Mouse (Mus musculus) liver, embryonic 15.5 days (tissue): ENCODE results near the gene Tdrd12. TPM values are rescaled to one million over a fixed set of nuclear protein-coding genes. Genes with fewer than 3 reads are reported as not detected.
"Not testable (repeated sequence)": the region's sequence is repeated elsewhere in the genome, so short reads cannot be mapped to it uniquely, and the experiment has no call there.

ENCODE experiments used
- ATAC-seq: fragments of 200-750 bp; cut with Nextera tagmentation; 2 replicates; pipeline ENCODE4 v1.8.0; 2017; ENCODE audit warnings: moderate number of reproducible peaks, mild to moderate bottlenecking, moderate library complexity; ENCODE audit not compliant: insufficient read depth
- H3K27ac ChIP-seq: fragments of 300-500 bp; sonication (generic); replicated peaks from 2 replicates; pipeline ENCODE4 v1.5.1; 2015; ENCODE audit warnings: mild to moderate bottlenecking, inconsistent platforms
- H3K27me3 ChIP-seq: fragments of 300-500 bp; sonication (generic); 2 replicates; pipeline ENCODE4 v1.6.1; 2015; ENCODE audit warnings: mild to moderate bottlenecking, inconsistent platforms
- H3K36me3 ChIP-seq: fragments of 300-500 bp; sonication (generic); replicated peaks from 2 replicates; pipeline ENCODE4 v1.6.1; 2015; ENCODE audit warnings: moderate library complexity, mild to moderate bottlenecking, inconsistent platforms
- H3K4me1 ChIP-seq: fragments of 300-500 bp; sonication (generic); replicated peaks from 2 replicates; pipeline ENCODE4 v1.6.1; 2015; ENCODE audit warnings: inconsistent platforms
- H3K4me2 ChIP-seq: fragments of 300-500 bp; sonication (generic); 2 replicates; pipeline ENCODE4 v1.6.1; 2015; ENCODE audit warnings: moderate library complexity, mild to moderate bottlenecking, inconsistent platforms
- H3K4me3 ChIP-seq: fragments of 300-500 bp; sonication (generic); replicated peaks from 2 replicates; pipeline ENCODE4 v1.5.1; 2015; ENCODE audit warnings: mild to moderate bottlenecking, inconsistent platforms
- H3K9ac ChIP-seq: fragments of 300-500 bp; sonication (generic); 2 replicates; pipeline ENCODE4 v1.6.1; 2015; ENCODE audit warnings: moderate library complexity, mild to moderate bottlenecking, inconsistent platforms
- H3K9me3 ChIP-seq: fragments of 300-500 bp; sonication (generic); replicated peaks from 2 replicates; pipeline ENCODE4 v1.6.1; 2016; ENCODE audit warnings: inconsistent platforms
- WGBS: fragments of 180-500 bp; shearing (Covaris S2); methylation state at CpG from one replicate; pipeline ENCODE4 v1.1.7; 2015; ENCODE audit warnings: mixed read lengths; ENCODE audit not compliant: insufficient replicate concordance; 5-methylcytosine and 5-hydroxymethylcytosine counted together
- polyA plus RNA-seq: library from polyadenylated mRNA; unstranded; fragments of >200 nt; fragmentation: Nextera tagmentation; extraction: Ambion mirVana; gene quantifications from 2 replicates; pipeline ENCODE4 v1.2.1, GENCODE M21; 2015

Tdrd12 gene
- 0.20 TPM in 1 of 2 replicates, not detected in the other for polyA plus RNA-seq

GRCm38 (mm10) chr7:35537562-35537961, at the start of gene Tdrd12:
Tdrd12 (minus strand) TSS chr7:35537745.
- H3K9ac ChIP-seq: no peak within 1 kb of the TSS
- H3K4me3 ChIP-seq: no peak within 1 kb of the TSS
- H3K27me3 ChIP-seq: no peaks in the 10 kb centered on the region
- H3K4me1 ChIP-seq: no peaks in the 10 kb centered on the region
- no peak for ATAC-seq
- 82% methylated on average over 17 of the region's 17 CpGs for WGBS
- H3K4me2 ChIP-seq: no peak within 1 kb of the TSS
- H3K36me3 ChIP-seq: no peaks in the 10 kb centered on the region
- no peak within 1 kb of the TSS for H3K27ac ChIP-seq
- no peaks in the 10 kb centered on the region for H3K9me3 ChIP-seq

- Histone ChIP-seq H3K36me3 (peaks cover 4% of the 10 kb centered on the region), H3K4me2 (peak overlapping the region; percentile 97), H3K27ac (peak overlapping the region; percentile 85), H3K9me3 (no peaks in the 10 kb centered on the region), H3K4me3 (peak overlapping the region; percentile 94), H3K9ac (peak overlapping the region; percentile 85), H3K4me1 (peaks cover 65% of the 10 kb centered on the region), H3K27me3 (peaks cover 35% of the 10 kb centered on the region)
- 12% methylated on average over 15 of the region's 15 CpGs for WGBS
- no peak for ATAC-seq
These were observed 49.4 kb upstream of the Tdrd12 start for GRCm38 (mm10) chr7:35586906-35587445.

- under 1% methylated on average over 49 of the region's 49 CpGs for WGBS
These were observed 48.7 kb upstream of the Tdrd12 start, which contains the start of gene Ankrd27 for GRCm38 (mm10) chr7:35586055-35586905. Ankrd27 (plus strand) TSS chr7:35586244.

GRCm38 (mm10) chr7:35585191-35586054, 47.9 kb upstream of the Tdrd12 start, which contains the start of gene Rgs9bp:
Rgs9bp (minus strand) TSS chr7:35585582.
- Histone ChIP-seq H3K4me2 (peak within 1 kb of the TSS; percentile 97), H3K4me3 (peak within 1 kb of the TSS; percentile 94), H3K27me3 (peaks cover 50% of the 10 kb centered on the region), H3K27ac (peak within 1 kb of the TSS; percentile 85), H3K9me3 (no peaks in the 10 kb centered on the region), H3K36me3 (no peaks in the 10 kb centered on the region), H3K9ac (peak within 1 kb of the TSS; percentile 85), H3K4me1 (peaks cover 65% of the 10 kb centered on the region)
- peak; percentile 40 for ATAC-seq
- under 1% methylated on average over 44 of the region's 45 CpGs for WGBS

More at GRCm38 (mm10) chr7:35586055-35586905, 48.7 kb upstream of the Tdrd12 start, which contains the start of gene Ankrd27:
- Histone ChIP-seq H3K4me1 (peaks cover 65% of the 10 kb centered on the region), H3K27ac (peak within 1 kb of the TSS; percentile 85), H3K9ac (peak within 1 kb of the TSS; percentile 85), H3K4me3 (peak within 1 kb of the TSS; percentile 94), H3K4me2 (peak within 1 kb of the TSS; percentile 97), H3K36me3 (no peaks in the 10 kb centered on the region), H3K9me3 (no peaks in the 10 kb centered on the region), H3K27me3 (peaks cover 42% of the 10 kb centered on the region)
- ATAC-seq: peak; percentile 96

GRCm38 (mm10) chr7:35584786-35585190, 47.2 kb upstream of the Tdrd12 start:
- peaks cover 61% of the 10 kb centered on the region for H3K4me1 ChIP-seq
- peak overlapping the region; percentile 94 for H3K4me3 ChIP-seq
- no peaks in the 10 kb centered on the region for H3K36me3 ChIP-seq
- H3K4me2 ChIP-seq: peak overlapping the region; percentile 97
- H3K27ac ChIP-seq: no peak overlapping the region
- under 1% methylated on average over 50 of the region's 50 CpGs for whole genome bisulfite sequencing
- no peaks in the 10 kb centered on the region for H3K9me3 ChIP-seq
- H3K27me3 ChIP-seq: peaks cover 55% of the 10 kb centered on the region
- no peak for ATAC-seq
- peak overlapping the region; percentile 85; the same call in 1 of the 2 replicates for H3K9ac ChIP-seq

GRCm38 (mm10) chr7:35584068-35584785, 46.7 kb upstream of the Tdrd12 start:
- no peak for ATAC-seq
- H3K4me1 ChIP-seq: peaks cover 55% of the 10 kb centered on the region
- WGBS: 5% methylated on average over 36 of the region's 36 CpGs

GRCm38 (mm10) chr7:35583476-35584025, 46.0 kb upstream of the Tdrd12 start:
- H3K9me3 ChIP-seq: no peaks in the 10 kb centered on the region
- H3K36me3 ChIP-seq: no peaks in the 10 kb centered on the region
- 34% methylated on average over 11 of the region's 11 CpGs for WGBS
- H3K9ac ChIP-seq: no peak overlapping the region
- peaks cover 48% of the 10 kb centered on the region for H3K4me1 ChIP-seq
- H3K4me2 ChIP-seq: peak overlapping the region; percentile 97; the same call in 1 of the 2 replicates
- no peak for ATAC-seq
- no peak overlapping the region for H3K27ac ChIP-seq
- H3K27me3 ChIP-seq: peaks cover 57% of the 10 kb centered on the region
- H3K4me3 ChIP-seq: peak overlapping the region; percentile 94

More at GRCm38 (mm10) chr7:35584068-35584785, 46.7 kb upstream of the Tdrd12 start:
- Histone ChIP-seq H3K4me3 (peak overlapping the region; percentile 94), H3K36me3 (no peaks in the 10 kb centered on the region), H3K27me3 (peaks cover 55% of the 10 kb centered on the region), H3K27ac (no peak overlapping the region), H3K9me3 (no peaks in the 10 kb centered on the region), H3K4me2 (peak overlapping the region; percentile 97), H3K9ac (peak overlapping the region; percentile 85; the same call in 1 of the 2 replicates)

- Histone ChIP-seq H3K4me2 (no peak overlapping the region), H3K27me3 (peaks cover 59% of the 10 kb centered on the region), H3K4me3 (no peak overlapping the region), H3K27ac (no peak overlapping the region), H3K9ac (no peak overlapping the region), H3K36me3 (no peaks in the 10 kb centered on the region), H3K9me3 (no peaks in the 10 kb centered on the region), H3K4me1 (peaks cover 40% of the 10 kb centered on the region)
- 62% methylated on average over 5 of the region's 5 CpGs for WGBS
- ATAC-seq: no peak
These were observed 45.2 kb upstream of the Tdrd12 start for GRCm38 (mm10) chr7:35582719-35583118.

- H3K9ac ChIP-seq: no peak overlapping the region
- H3K4me3 ChIP-seq: no peak overlapping the region
- no peaks in the 10 kb centered on the region for H3K9me3 ChIP-seq
- peaks cover 15% of the 10 kb centered on the region for H3K4me1 ChIP-seq
- ATAC-seq: peak; percentile 37; the same call in 1 of the 2 replicates
- 36% methylated on average over 4 of the region's 4 CpGs for WGBS
- H3K36me3 ChIP-seq: no peaks in the 10 kb centered on the region
- no peak overlapping the region for H3K4me2 ChIP-seq
- H3K27me3 ChIP-seq: peaks cover 75% of the 10 kb centered on the region
- no peak overlapping the region for H3K27ac ChIP-seq
These were observed 42.3 kb upstream of the Tdrd12 start for GRCm38 (mm10) chr7:35579849-35580248.

GRCm38 (mm10) chr7:35570883-35571282, 33.3 kb upstream of the Tdrd12 start:
- 11% methylated on average over 6 of the region's 6 CpGs for WGBS
- ATAC-seq, H3K4me1 ChIP-seq, H3K9me3 ChIP-seq, H3K9ac ChIP-seq, H3K4me2 ChIP-seq, H3K27ac ChIP-seq, H3K36me3 ChIP-seq, H3K4me3 ChIP-seq: not testable (repeated sequence)
- peaks cover 25% of the 10 kb centered on the region for H3K27me3 ChIP-seq
